Mouse (Mus musculus): ENCODE measurements around the gene Ttc33. TPM values are rescaled to one million over a fixed set of nuclear protein-coding genes. Genes with fewer than 3 reads are reported as not detected.

Ttc33 gene
- total and polyA plus RNA-seq, 2 experiments from 2014 or later = 21.3 to 39.3 TPM

GRCm38 (mm10) chr15:5142714-5143113 is 42.6 kb upstream of the Ttc33 start:
- ATAC-seq (no peak), DNase-seq (ENCODE audit: low spot score) (no peak)
- WGBS = 75% methylated on average over 5 of the region's 5 CpGs
- no peak for TF ChIP-seq CTCF (IDR thresholded peaks at IDR 0.05; ENCODE audit: low read depth)
- Histone ChIP-seq H3K4me3 (ENCODE audit: low read length) (peak overlapping the region; percentile 96; the same call in 1 of the 2 replicates), H3K9ac (replicated peaks; ENCODE audit: low read length) (no peak overlapping the region), H3K36me3 (ENCODE audit: insufficient read depth, low read length) (no peaks in the 10 kb centered on the region), H3K27ac (no peak overlapping the region), H3K27me3 (ENCODE audit: insufficient read depth, low read length) (no peaks in the 10 kb centered on the region), H3K9me3 (ENCODE audit: low read length) (no peaks in the 10 kb centered on the region), H3K4me1 (ENCODE audit: insufficient read depth, low read length) (peaks cover 9% of the 10 kb centered on the region; the same call in 1 of the 2 replicates), H3K4me2 (ENCODE audit: low read depth, low read length) (peak overlapping the region; percentile 84)

- peak within 1 kb of the TSS; percentile 84 for H3K4me2 ChIP-seq (ENCODE audit: low read depth, low read length)
- peak; percentile 85 for DNase-seq (ENCODE audit: low spot score)
- peak within 1 kb of the TSS; percentile 96 for H3K4me3 ChIP-seq (ENCODE audit: low read length)
- TF ChIP-seq CTCF (IDR thresholded peaks at IDR 0.05; ENCODE audit: low read depth) = 0 out of 2 replicates have a peak, but pooled peaks have one; percentile 9
- ATAC-seq = peak; percentile 94
- peak within 1 kb of the TSS; percentile 88 for H3K9ac ChIP-seq (replicated peaks; ENCODE audit: low read length)
- peak within 1 kb of the TSS; percentile 90 for H3K27ac ChIP-seq
- H3K36me3 ChIP-seq (ENCODE audit: insufficient read depth, low read length) = no peaks in the 10 kb centered on the region
- no peaks in the 10 kb centered on the region for H3K9me3 ChIP-seq (ENCODE audit: low read length)
- H3K4me1 ChIP-seq (ENCODE audit: insufficient read depth, low read length) = peaks cover 9% of the 10 kb centered on the region; the same call in 1 of the 2 replicates
- no peaks in the 10 kb centered on the region for H3K27me3 ChIP-seq (ENCODE audit: insufficient read depth, low read length)
- 1% methylated on average over 74 of the region's 80 CpGs for WGBS
These were observed 41.8 kb upstream of the Ttc33 start, which contains the start of gene Prkaa1 for GRCm38 (mm10) chr15:5143361-5144020. TSS of gene Prkaa1 (plus strand) at chr15:5143861.

- H3K9ac ChIP-seq (replicated peaks; ENCODE audit: low read length) = peak overlapping the region; percentile 88
- DNase-seq (ENCODE audit: low spot score) = peak; percentile 79
- WGBS = 2% methylated on average over 57 of the region's 61 CpGs
- H3K9me3 ChIP-seq (ENCODE audit: low read length) = no peaks in the 10 kb centered on the region
- H3K4me1 ChIP-seq (ENCODE audit: insufficient read depth, low read length) = peaks cover 9% of the 10 kb centered on the region; the same call in 1 of the 2 replicates
- H3K36me3 ChIP-seq (ENCODE audit: insufficient read depth, low read length) = no peaks in the 10 kb centered on the region
- H3K4me3 ChIP-seq (ENCODE audit: low read length) = peak overlapping the region; percentile 96
- H3K27ac ChIP-seq = peak overlapping the region; percentile 90
- H3K27me3 ChIP-seq (ENCODE audit: insufficient read depth, low read length) = no peaks in the 10 kb centered on the region
- peak overlapping the region; percentile 84 for H3K4me2 ChIP-seq (ENCODE audit: low read depth, low read length)
- TF ChIP-seq CTCF (IDR thresholded peaks at IDR 0.05; ENCODE audit: low read depth) = peak; percentile 54
- ATAC-seq = peak; percentile 92
These were observed 41.1 kb upstream of the Ttc33 start for GRCm38 (mm10) chr15:5144021-5144778.

GRCm38 (mm10) chr15:5145196-5145945 is 40.0 kb upstream of the Ttc33 start:
- no peaks in the 10 kb centered on the region for H3K9me3 ChIP-seq (ENCODE audit: low read length)
- WGBS = 50% methylated on average over 9 of the region's 9 CpGs
- no peaks in the 10 kb centered on the region for H3K27me3 ChIP-seq (ENCODE audit: insufficient read depth, low read length)
- peaks cover 9% of the 10 kb centered on the region; the same call in 1 of the 2 replicates for H3K4me1 ChIP-seq (ENCODE audit: insufficient read depth, low read length)
- TF ChIP-seq CTCF (IDR thresholded peaks at IDR 0.05; ENCODE audit: low read depth) = no peak
- H3K27ac ChIP-seq = no peak overlapping the region
- no peak overlapping the region for H3K9ac ChIP-seq (replicated peaks; ENCODE audit: low read length)
- H3K36me3 ChIP-seq (ENCODE audit: insufficient read depth, low read length) = no peaks in the 10 kb centered on the region
- ATAC-seq (no peak), DNase-seq (ENCODE audit: low spot score) (no peak)
- H3K4me3 ChIP-seq (ENCODE audit: low read length) = peak overlapping the region; percentile 96
- H3K4me2 ChIP-seq (ENCODE audit: low read depth, low read length) = peak overlapping the region; percentile 84

GRCm38 (mm10) chr15:5149187-5149586 is 36.1 kb upstream of the Ttc33 start:
- Histone ChIP-seq H3K4me1 (ENCODE audit: insufficient read depth, low read length) (peaks cover 9% of the 10 kb centered on the region; the same call in 1 of the 2 replicates), H3K9me3 (ENCODE audit: low read length) (no peaks in the 10 kb centered on the region), H3K4me3 (ENCODE audit: low read length) (no peak overlapping the region), H3K27ac (no peak overlapping the region), H3K36me3 (ENCODE audit: insufficient read depth, low read length) (no peaks in the 10 kb centered on the region), H3K9ac (replicated peaks; ENCODE audit: low read length) (no peak overlapping the region), H3K4me2 (ENCODE audit: low read depth, low read length) (no peak overlapping the region), H3K27me3 (ENCODE audit: insufficient read depth, low read length) (no peaks in the 10 kb centered on the region)
- 77% methylated on average over 4 of the region's 4 CpGs for WGBS
- ATAC-seq = no peak
- TF ChIP-seq CTCF (IDR thresholded peaks at IDR 0.05; ENCODE audit: low read depth) = no peak
- DNase-seq (ENCODE audit: low spot score) = no peak

GRCm38 (mm10) chr15:5152171-5152570 is 33.2 kb upstream of the Ttc33 start:
- 97% methylated on average over 6 of the region's 6 CpGs for WGBS
- Histone ChIP-seq H3K4me3 (ENCODE audit: low read length) (no peak overlapping the region), H3K27ac (no peak overlapping the region), H3K4me1 (ENCODE audit: insufficient read depth, low read length) (no peaks in the 10 kb centered on the region), H3K4me2 (ENCODE audit: low read depth, low read length) (no peak overlapping the region), H3K36me3 (ENCODE audit: insufficient read depth, low read length) (no peaks in the 10 kb centered on the region), H3K9me3 (ENCODE audit: low read length) (no peaks in the 10 kb centered on the region), H3K9ac (replicated peaks; ENCODE audit: low read length) (no peak overlapping the region), H3K27me3 (ENCODE audit: insufficient read depth, low read length) (no peaks in the 10 kb centered on the region)
- ATAC-seq (no peak), DNase-seq (ENCODE audit: low spot score) (no peak)
- no peak for TF ChIP-seq CTCF (IDR thresholded peaks at IDR 0.05; ENCODE audit: low read depth)
